Mouse (Mus musculus): ENCODE measurements around the gene Slc16a6.

GRCm38 (mm10) chr11:109413617-109414016 lies 59.8 kb downstream of the Slc16a6 start, which contains the start of gene 9930022D16Rik:
- TF ChIP-seq CTCF (IDR thresholded peaks at IDR 0.05; ENCODE audit: extremely low read depth, insufficient read depth, low read length) = no peak
- no peak for TF ChIP-seq POLR2A (IDR thresholded peaks at IDR 0.05; ENCODE audit: extremely low read depth, insufficient read depth, low read length)

Measured in cortical plate, adult 2 months (tissue).